Mouse (Mus musculus) hematopoietic stem cell, adult 5-6 weeks (primary cell): ENCODE data around the gene Slc12a1. TPM values are rescaled to one million over a fixed set of nuclear protein-coding genes. Genes with fewer than 3 reads are reported as not detected.
"Not testable (repeated sequence)": the region's sequence is repeated elsewhere in the genome, so short reads cannot be mapped to it uniquely, and the experiment has no call there.

Experiments used
- ATAC-seq, 2 experiments: fragments of 125-278 bp in 1 of 2; replicated peaks in 1 of 2; 2 replicates each; pipeline ENCODE4 v1.8.0; 2016 to 2017; ENCODE audit warnings: inconsistent platforms in 2 of 2, mild to moderate bottlenecking in 2 of 2, moderate number of reproducible peaks in 2 of 2, low read depth in 1 of 2, moderate TSS enrichment in 1 of 2; ENCODE audit not compliant: low FRiP score in 2 of 2, poor library complexity in 2 of 2, severe bottlenecking in 2 of 2, insufficient read depth in 1 of 2, low TSS enrichment in 1 of 2
- total RNA-seq: library from RNA; stranded (forward); fragments of 172-1452, 232-1000 nt; gene quantifications from 2 replicates; pipeline ENCODE4 v1.2.3, GENCODE M21; 2017

Slc12a1 gene
- not detected in 2 replicates for total RNA-seq

GRCm38 (mm10) chr2:125152388-125152787 lies at the start of gene Slc12a1:
Gene Slc12a1 (plus strand): TSS chr2:125152505.
- ATAC-seq = no peak

- ATAC-seq = not testable (repeated sequence)
Observed at GRCm38 (mm10) chr2:125104491-125104890, 47.8 kb upstream of the Slc12a1 start.

- ATAC-seq = not testable (repeated sequence)
Observed at GRCm38 (mm10) chr2:125106536-125106935, 45.8 kb upstream of the Slc12a1 start.

GRCm38 (mm10) chr2:125119381-125120110 lies 32.8 kb upstream of the Slc12a1 start:
- no peak for ATAC-seq

- no peak for ATAC-seq
Observed at GRCm38 (mm10) chr2:125122288-125122623, 30.0 kb upstream of the Slc12a1 start.

- ATAC-seq = peak; percentile 18 to 52; a peak in 3 of 4 replicates
Observed at GRCm38 (mm10) chr2:125122624-125123476, 29.5 kb upstream of the Slc12a1 start.

- ATAC-seq = peak; percentile 73 to 84
Observed at GRCm38 (mm10) chr2:125123477-125123852, 28.8 kb upstream of the Slc12a1 start, which contains the start of gene Myef2. Gene Myef2 (minus strand): TSS chr2:125123661.

- no peak for ATAC-seq
Observed at GRCm38 (mm10) chr2:125125824-125126223, 26.5 kb upstream of the Slc12a1 start.

GRCm38 (mm10) chr2:125126792-125127191 lies 25.5 kb upstream of the Slc12a1 start:
- ATAC-seq = no peak

- ATAC-seq = no peak
Observed at GRCm38 (mm10) chr2:125134113-125134512, 18.2 kb upstream of the Slc12a1 start.

- ATAC-seq = peak; percentile 93 to 94
Observed at GRCm38 (mm10) chr2:125135903-125136811, 16.1 kb upstream of the Slc12a1 start, which contains the start of gene Ctxn2. Gene Ctxn2 (plus strand): TSS chr2:125136692.

- ATAC-seq = no peak
Observed at GRCm38 (mm10) chr2:125136846-125137245, 15.5 kb upstream of the Slc12a1 start.

GRCm38 (mm10) chr2:125142336-125142735 lies 10.0 kb upstream of the Slc12a1 start:
- no peak for ATAC-seq

GRCm38 (mm10) chr2:125154294-125154693 lies 2.0 kb downstream of the Slc12a1 start:
- no peak for ATAC-seq

- ATAC-seq = no peak
Observed at GRCm38 (mm10) chr2:125155504-125155903, 3.2 kb downstream of the Slc12a1 start.

GRCm38 (mm10) chr2:125162012-125162470 lies 9.7 kb downstream of the Slc12a1 start:
- no peak for ATAC-seq

- no peak for ATAC-seq
Observed at GRCm38 (mm10) chr2:125178225-125178798, 26.0 kb downstream of the Slc12a1 start.
